Mouse (Mus musculus): ENCODE measurements around the gene Prkd2.

DNA sequence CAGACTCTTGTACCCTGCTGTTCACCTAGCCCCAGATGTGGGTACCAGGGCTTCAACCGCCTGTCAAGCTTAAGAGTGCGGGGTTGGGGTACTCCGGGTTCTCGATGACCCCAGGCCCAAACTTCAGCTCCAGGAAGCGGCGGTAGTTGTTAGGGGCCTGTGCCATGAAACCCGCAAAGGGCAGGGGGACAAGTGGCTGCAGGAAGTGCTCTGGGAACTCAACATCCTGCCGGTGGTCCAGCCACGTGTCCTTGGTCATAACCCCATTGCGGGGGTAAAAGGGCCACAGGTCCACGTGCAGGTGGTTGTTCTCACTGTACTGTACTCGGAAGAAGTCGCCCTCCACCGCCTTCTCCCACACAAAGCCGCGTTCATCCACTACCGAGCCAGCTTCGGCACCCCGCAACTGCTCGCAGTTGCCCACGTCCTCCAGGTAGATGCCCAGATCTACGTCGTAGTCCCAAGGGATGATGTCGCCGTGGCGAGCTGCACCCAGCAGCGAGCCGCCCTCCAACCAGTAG lies 32.2 kb upstream of the Prkd2 start:
- TF ChIP-seq TAL1 (IDR thresholded peaks at IDR 0.05; ENCODE audit: low read length) (no peak), GATA1 (IDR thresholded peaks at IDR 0.05; ENCODE audit: low read length) (no peak)

Data from erythroblast, embryonic 14.5 days (primary cell).